Mouse (Mus musculus): ENCODE measurements around the gene Elof1. TPM values are rescaled to one million over a fixed set of nuclear protein-coding genes. Genes with fewer than 3 reads are reported as not detected.
"Not testable (repeated sequence)": the region's sequence is repeated elsewhere in the genome, so short reads cannot be mapped to it uniquely, and the experiment has no call there.

The Elof1 gene
- polyA plus RNA-seq, 1 experiment from 2014 or later = 165 TPM

DNA sequence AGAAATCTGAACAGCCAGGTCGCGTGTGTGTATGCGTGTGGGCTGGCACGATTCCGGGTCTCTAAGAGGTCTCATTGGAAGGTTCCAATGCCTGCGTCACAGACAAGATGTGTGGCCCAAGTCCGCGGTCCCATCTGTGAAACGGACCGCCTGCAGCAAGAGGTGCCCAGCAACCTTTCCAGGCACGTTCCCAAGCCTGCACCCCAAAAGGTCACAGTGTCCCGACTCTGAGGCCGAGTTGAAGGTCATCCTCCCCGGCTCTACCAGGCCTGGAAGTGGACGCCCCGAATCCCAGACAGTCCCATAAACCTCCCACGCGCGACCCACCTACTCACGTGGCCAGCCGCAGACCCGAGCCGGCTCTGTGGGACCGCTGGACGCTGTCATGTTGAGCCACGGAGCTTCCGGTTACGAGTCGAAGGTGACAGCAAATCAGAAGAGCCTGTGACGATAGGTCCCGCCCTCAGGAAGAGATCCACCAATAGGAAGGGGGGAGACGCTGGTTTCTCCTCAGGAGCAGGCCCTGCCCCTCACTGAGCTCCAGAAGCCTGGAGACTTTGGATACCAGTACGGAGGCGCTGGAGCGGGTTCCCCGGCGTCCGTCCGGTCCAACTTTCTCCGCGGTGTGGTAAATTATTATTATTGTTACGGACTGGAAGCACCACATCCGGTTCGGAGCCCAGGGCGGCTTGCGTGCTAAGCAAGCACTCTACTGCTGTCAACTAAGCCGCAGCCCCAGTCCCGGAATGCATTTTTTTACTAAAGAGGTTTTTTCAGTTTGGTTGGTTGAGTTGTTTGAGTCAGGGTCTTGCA lies 31.7 kb downstream of the Elof1 start, which contains the start of gene Ecsit:
TSS of gene Ecsit (minus strand) at position 417 of the 813 bp plus-strand sequence.
- peak within 1 kb of the TSS; percentile 67 for H3K4me3 ChIP-seq (replicated peaks)
- peaks cover 7% of the 10 kb centered on the region; the same call in 1 of the 2 replicates for H3K4me1 ChIP-seq
- H3K9me3 ChIP-seq = no peaks in the 10 kb centered on the region
- peak within 1 kb of the TSS; percentile 88 for H3K27ac ChIP-seq
- peak; percentile 99 for ATAC-seq (ENCODE audit: insufficient read depth, low FRiP score, low read depth)
- H3K36me3 ChIP-seq = 0 out of 2 replicates have a peak, but pooled peaks cover 4% of the 10 kb centered on the region
- H3K27me3 ChIP-seq (replicated peaks) = no peaks in the 10 kb centered on the region
- peak within 1 kb of the TSS; percentile 84 for H3K4me2 ChIP-seq
- peak within 1 kb of the TSS; percentile 58 for H3K9ac ChIP-seq
- under 1% methylated on average over 48 of the region's 48 CpGs for WGBS

DNA sequence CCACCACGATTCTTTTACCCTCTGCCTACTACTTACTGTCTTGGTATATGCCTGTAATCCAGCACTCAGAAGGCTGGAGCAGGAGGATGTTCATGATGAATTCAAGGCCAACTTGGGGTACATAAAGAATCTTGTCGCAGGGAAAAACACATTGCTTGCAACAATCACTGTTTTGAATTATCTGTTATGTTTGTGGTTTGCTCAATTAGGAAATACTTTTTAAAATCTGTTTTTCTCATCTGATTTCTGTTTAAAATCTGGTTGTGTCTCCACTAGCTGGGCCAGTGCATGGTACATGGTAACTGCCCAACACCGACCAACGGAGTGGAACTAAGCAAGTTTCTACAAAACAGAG lies 32.3 kb downstream of the Elof1 start:
- Histone ChIP-seq H3K27me3 (replicated peaks) (no peaks in the 10 kb centered on the region), H3K4me2 (peak overlapping the region; percentile 84), H3K4me1 (peaks cover 7% of the 10 kb centered on the region; the same call in 1 of the 2 replicates), H3K4me3 (replicated peaks) (peak overlapping the region; percentile 67), H3K36me3 (0 out of 2 replicates have a peak, but pooled peaks cover 4% of the 10 kb centered on the region), H3K9me3 (no peaks in the 10 kb centered on the region), H3K9ac (peak overlapping the region; percentile 58), H3K27ac (peak overlapping the region; percentile 31; the same call in 1 of the 2 replicates)
- no peak for ATAC-seq (ENCODE audit: insufficient read depth, low FRiP score, low read depth)
- 32% methylated on average over 4 of the region's 4 CpGs for WGBS

DNA sequence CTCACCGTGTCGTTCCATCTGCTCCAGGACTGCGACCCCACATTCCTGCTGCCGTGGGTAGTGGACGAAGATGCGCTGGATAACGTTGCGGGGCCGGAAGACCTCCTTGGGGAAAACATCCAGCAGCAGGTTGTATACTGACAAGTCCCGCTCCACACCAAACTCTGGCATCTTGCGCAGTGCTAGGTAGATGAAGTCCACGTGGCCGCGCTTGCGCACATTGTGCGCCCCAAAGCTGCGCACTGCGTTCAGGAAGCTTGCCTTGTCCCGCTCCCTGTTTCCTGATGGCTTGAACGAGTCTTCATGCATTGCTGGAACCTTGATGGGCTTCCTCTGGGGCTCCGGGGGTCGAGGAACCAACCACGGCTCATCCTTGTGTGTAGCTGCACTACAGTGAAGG lies 40.7 kb downstream of the Elof1 start:
- Histone ChIP-seq H3K27me3 (replicated peaks) (no peaks in the 10 kb centered on the region), H3K9ac (no peak overlapping the region), H3K27ac (no peak overlapping the region), H3K36me3 (peaks cover 4% of the 10 kb centered on the region; the same call in 1 of the 2 replicates), H3K4me1 (no peaks in the 10 kb centered on the region), H3K4me3 (replicated peaks) (no peak overlapping the region), H3K4me2 (no peak overlapping the region), H3K9me3 (no peaks in the 10 kb centered on the region)
- 90% methylated on average over 23 of the region's 23 CpGs for WGBS
- no peak for ATAC-seq (ENCODE audit: insufficient read depth, low FRiP score, low read depth)

DNA sequence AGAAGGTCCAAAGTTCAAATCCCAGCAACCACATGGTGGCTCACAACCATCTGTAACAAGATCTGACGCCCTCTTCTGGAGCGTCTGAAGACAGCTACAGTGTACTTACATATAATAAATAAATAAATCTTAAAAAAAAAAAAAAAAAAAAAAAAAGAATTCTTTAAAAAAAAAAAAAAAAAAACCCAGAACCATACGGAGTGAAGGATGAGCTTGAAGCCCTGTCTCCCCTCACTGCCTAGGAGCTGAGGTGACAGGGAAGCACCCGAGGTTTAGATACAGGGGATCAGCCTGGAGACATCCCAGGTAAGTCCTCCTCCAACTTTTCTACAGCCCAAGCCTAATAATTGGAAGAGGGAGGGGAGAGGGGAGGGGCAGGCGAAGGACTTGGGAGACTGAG lies 41.2 kb downstream of the Elof1 start:
- H3K9ac ChIP-seq; H3K4me2 ChIP-seq; H3K4me1 ChIP-seq; H3K36me3 ChIP-seq; H3K27ac ChIP-seq; ATAC-seq (ENCODE audit: insufficient read depth, low FRiP score, low read depth); H3K4me3 ChIP-seq (replicated peaks); H3K27me3 ChIP-seq (replicated peaks); H3K9me3 ChIP-seq: not testable (repeated sequence)
- 79% methylated on average over 5 of the region's 5 CpGs for WGBS

DNA sequence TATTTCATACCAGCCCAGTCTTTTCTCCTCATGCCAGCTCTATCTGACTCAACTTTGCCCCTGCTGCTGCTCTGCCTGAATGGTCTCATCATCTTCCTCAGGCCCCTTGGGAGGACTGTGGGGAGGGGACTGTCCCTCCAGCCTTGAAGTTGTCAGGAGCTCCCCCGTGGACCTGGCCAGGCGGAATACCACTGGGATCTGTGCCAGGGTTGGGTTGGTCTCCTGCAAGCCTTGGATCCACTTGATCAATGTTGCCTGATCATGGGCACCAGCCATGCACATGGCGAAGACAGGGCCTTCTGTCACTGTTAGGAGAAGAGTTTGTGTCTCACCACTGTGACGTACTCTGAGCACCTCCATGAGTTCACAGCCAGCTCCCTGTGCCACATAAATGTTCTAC lies 44.7 kb downstream of the Elof1 start:
- Histone ChIP-seq H3K4me1 (0 out of 2 replicates have a peak, but pooled peaks cover 5% of the 10 kb centered on the region), H3K4me3 (replicated peaks) (no peak overlapping the region), H3K9ac (no peak overlapping the region), H3K36me3 (peaks cover 7% of the 10 kb centered on the region; the same call in 1 of the 2 replicates), H3K9me3 (no peaks in the 10 kb centered on the region), H3K27ac (no peak overlapping the region), H3K27me3 (replicated peaks) (no peaks in the 10 kb centered on the region), H3K4me2 (no peak overlapping the region)
- no peak for ATAC-seq (ENCODE audit: insufficient read depth, low FRiP score, low read depth)
- 91% methylated on average over 4 of the region's 4 CpGs for WGBS

DNA sequence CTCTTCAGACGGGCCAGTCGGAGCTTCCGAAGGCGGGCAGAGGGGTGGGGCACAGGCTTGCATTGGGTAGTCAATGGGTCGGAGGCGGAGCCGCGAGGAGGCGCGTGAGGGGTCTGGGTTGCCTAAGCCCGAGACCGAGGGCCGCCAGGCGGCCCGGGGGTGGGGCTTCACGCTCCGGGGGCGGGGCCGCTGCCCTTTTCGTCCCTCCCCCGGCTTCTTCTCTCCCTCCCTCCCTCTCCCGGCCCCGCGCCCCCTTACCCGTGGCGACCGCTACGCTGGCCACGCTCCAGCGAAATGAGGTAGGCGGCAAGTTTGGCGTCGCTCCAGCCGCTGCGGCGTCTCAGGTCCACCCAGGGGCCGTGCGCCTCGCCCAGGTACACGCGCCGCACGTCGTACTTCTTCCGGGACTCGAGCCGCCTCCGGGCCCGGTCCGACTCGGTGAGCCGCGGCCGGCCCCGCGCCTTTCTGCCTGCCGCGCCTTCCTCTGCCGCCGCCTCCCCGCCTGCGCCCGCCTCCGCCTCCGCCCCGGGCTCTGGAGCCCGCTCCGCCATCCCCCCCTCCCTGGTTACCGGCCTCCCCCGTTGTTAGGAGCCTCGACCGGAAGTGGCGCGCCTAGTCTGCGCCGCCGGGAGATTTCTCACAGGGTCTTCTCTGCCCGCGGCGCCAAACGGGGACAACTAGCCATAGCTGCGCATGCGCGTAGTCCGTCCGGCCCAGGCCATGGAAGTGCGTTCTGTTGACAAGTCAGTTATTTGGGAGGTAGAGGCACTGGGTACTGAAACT lies 46.0 kb downstream of the Elof1 start, which contains the start of the genes Gm49318 and Zfp653:
TSS of gene Gm49318 (minus strand) at position 469 of the 783 bp plus-strand sequence.
TSS of gene Zfp653 (minus strand) at position 586 of the 783 bp plus-strand sequence.
- WGBS = under 1% methylated on average over 71 of the region's 87 CpGs

DNA sequence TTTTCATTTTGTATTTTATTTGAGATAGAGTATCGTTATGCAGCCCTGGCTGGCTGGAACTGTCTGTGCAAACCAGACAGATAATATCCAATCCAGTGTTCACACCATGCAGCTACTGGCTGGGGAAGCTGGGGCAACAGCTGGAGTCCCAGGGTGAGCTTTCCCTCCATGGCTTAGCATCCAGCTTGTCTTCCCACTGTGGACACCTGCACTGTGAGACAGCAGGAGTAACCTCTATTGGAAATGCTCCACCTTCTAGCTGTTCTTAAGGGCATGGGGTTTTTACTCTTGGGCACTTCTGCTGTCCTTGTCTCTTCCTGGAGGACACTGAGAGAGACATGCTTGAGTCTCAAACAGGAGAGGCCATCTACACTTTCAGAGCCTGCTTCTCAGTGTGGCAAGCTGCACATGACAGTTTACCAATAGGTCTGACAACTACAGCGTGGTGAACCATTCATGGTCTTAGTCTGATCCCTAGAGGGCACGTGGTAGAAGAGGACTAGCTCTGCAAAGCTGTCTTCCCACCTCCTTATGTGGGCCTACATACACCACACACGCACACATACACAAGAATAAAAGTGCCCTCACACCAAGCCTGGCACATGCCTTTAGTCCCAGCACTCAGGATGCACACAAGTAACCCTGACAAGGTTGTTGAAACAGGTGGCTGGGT lies 47.0 kb downstream of the Elof1 start:
- H3K36me3 ChIP-seq = peaks cover 14% of the 10 kb centered on the region
- no peak overlapping the region for H3K27ac ChIP-seq
- H3K4me3 ChIP-seq (replicated peaks) = peak overlapping the region; percentile 90
- no peaks in the 10 kb centered on the region for H3K27me3 ChIP-seq (replicated peaks)
- H3K4me2 ChIP-seq = peak overlapping the region; percentile 63
- 0 out of 2 replicates have a peak, but pooled peaks cover 5% of the 10 kb centered on the region for H3K4me1 ChIP-seq
- no peaks in the 10 kb centered on the region for H3K9me3 ChIP-seq
- ATAC-seq (ENCODE audit: insufficient read depth, low FRiP score, low read depth) = no peak
- WGBS = 60% methylated on average over 4 of the region's 4 CpGs
- H3K9ac ChIP-seq = 0 out of 2 replicates have a peak overlapping the region, but pooled peaks have one; percentile 11

More for the DNA sequence above, 46.0 kb downstream of the Elof1 start, which contains the start of the genes Gm49318 and Zfp653:
- Histone ChIP-seq H3K4me3 (replicated peaks) (peak within 1 kb of the TSS; percentile 90), H3K36me3 (peaks cover 7% of the 10 kb centered on the region; the same call in 1 of the 2 replicates), H3K27ac (peak within 1 kb of the TSS; percentile 99), H3K27me3 (replicated peaks) (no peaks in the 10 kb centered on the region), H3K4me1 (0 out of 2 replicates have a peak, but pooled peaks cover 5% of the 10 kb centered on the region), H3K9ac (peak within 1 kb of the TSS; percentile 83), H3K4me2 (peak within 1 kb of the TSS; percentile 63), H3K9me3 (no peaks in the 10 kb centered on the region)
- ATAC-seq (ENCODE audit: insufficient read depth, low FRiP score, low read depth) = peak; percentile 97

DNA sequence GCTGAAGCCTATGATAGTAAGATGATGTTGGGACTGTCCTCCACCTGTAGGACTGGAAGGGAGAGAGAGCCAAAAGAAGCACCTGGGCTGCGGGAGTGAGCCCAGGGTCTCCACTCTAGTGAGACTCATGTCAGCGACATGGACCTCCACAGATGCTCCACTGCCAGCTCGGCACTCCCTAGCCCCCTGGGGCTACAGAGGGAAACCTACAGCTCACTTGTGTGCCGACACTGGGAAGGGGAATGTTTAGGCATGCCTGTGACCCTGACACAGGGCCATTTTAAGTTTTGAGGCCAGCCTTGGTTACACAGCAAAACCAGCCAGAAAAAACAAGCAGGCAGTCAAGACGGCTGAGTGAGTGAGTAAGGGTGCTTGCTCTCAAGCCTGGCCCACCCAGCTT lies 49.8 kb downstream of the Elof1 start:
- ATAC-seq (ENCODE audit: insufficient read depth, low FRiP score, low read depth) = no peak
- Histone ChIP-seq H3K4me1 (0 out of 2 replicates have a peak, but pooled peaks cover 5% of the 10 kb centered on the region), H3K36me3 (peaks cover 27% of the 10 kb centered on the region), H3K27me3 (replicated peaks) (no peaks in the 10 kb centered on the region), H3K9ac (no peak overlapping the region), H3K9me3 (no peaks in the 10 kb centered on the region), H3K4me3 (replicated peaks) (no peak overlapping the region), H3K4me2 (no peak overlapping the region), H3K27ac (no peak overlapping the region)
- WGBS = 74% methylated on average over 5 of the region's 5 CpGs

DNA sequence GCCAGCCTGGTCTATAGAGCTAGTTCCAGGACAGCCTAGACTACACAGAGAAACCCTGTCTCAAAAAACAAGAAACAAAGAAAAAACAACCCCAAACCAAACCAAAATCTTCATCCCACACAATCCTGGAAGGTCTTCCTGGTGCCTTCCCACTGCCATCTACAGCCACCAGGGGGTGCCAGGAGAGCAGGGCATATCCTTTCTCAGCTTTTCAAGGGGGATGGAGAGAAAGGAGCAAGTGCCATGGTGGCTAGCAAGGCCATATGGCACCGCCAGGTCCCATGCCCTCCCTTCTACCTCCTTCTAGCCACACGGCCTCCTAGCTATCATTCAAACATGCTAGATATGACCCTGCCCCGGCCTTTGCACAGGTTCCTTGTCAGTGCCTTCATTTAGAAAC lies 50.5 kb downstream of the Elof1 start:
- 69% methylated on average over 3 of the region's 3 CpGs for WGBS
- no peak overlapping the region for H3K4me2 ChIP-seq
- no peak overlapping the region for H3K9ac ChIP-seq
- ATAC-seq (ENCODE audit: insufficient read depth, low FRiP score, low read depth) = no peak
- 0 out of 2 replicates have a peak, but pooled peaks cover 5% of the 10 kb centered on the region for H3K4me1 ChIP-seq
- no peak overlapping the region for H3K27ac ChIP-seq
- H3K36me3 ChIP-seq = peaks cover 33% of the 10 kb centered on the region
- H3K27me3 ChIP-seq (replicated peaks) = no peaks in the 10 kb centered on the region
- H3K4me3 ChIP-seq (replicated peaks) = no peak overlapping the region
- no peaks in the 10 kb centered on the region for H3K9me3 ChIP-seq

DNA sequence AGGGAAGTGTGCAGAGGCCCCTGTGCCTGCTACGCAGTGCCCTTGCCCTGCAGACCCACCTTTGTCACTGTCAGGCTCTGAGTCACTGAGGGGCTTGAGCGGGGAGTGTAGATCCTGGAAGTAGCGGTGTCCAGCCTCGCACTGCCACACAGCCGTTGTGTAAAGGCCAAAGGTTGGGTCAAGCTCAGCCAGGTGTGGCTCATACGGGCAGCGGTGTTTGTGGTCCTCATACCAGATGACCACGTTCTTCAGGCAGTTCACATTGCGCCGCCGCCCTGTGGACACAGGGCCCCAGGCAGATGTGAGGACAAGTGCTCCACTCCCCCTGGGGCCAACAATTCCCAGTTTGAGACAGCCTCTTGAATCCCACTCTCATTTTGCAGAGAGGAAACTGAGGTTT lies 51.3 kb downstream of the Elof1 start:
- H3K9me3 ChIP-seq = no peaks in the 10 kb centered on the region
- no peak overlapping the region for H3K4me2 ChIP-seq
- no peak overlapping the region for H3K9ac ChIP-seq
- 0 out of 2 replicates have a peak, but pooled peaks cover 5% of the 10 kb centered on the region for H3K4me1 ChIP-seq
- H3K4me3 ChIP-seq (replicated peaks) = no peak overlapping the region
- no peak for ATAC-seq (ENCODE audit: insufficient read depth, low FRiP score, low read depth)
- H3K36me3 ChIP-seq = peaks cover 39% of the 10 kb centered on the region
- no peak overlapping the region for H3K27ac ChIP-seq
- WGBS = 92% methylated on average over 11 of the region's 11 CpGs
- H3K27me3 ChIP-seq (replicated peaks) = no peaks in the 10 kb centered on the region

DNA sequence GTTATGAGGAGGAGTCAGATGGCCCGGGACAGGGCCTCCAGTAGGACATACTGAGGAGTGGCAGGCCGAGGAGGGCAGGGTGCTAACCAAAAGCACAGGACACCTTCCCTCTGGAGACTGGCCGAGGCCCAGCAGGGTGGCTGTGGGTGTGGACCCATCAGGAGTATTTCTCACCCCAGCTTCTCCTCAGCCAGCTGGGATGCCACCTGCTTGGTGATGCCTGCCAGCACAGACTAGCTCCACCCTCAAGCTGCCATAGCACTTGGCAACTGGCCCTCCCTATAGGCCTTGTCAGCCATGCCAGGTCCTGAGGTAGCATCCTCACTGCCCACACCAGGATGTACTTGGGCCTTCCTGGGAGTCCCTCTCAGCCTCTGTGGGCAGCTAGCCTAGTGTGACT lies 52.6 kb downstream of the Elof1 start:
- Histone ChIP-seq H3K4me2 (no peak overlapping the region), H3K9me3 (no peaks in the 10 kb centered on the region), H3K4me1 (no peaks in the 10 kb centered on the region), H3K4me3 (replicated peaks) (no peak overlapping the region), H3K27me3 (replicated peaks) (no peaks in the 10 kb centered on the region), H3K36me3 (peaks cover 45% of the 10 kb centered on the region), H3K27ac (no peak overlapping the region), H3K9ac (no peak overlapping the region)
- ATAC-seq (ENCODE audit: insufficient read depth, low FRiP score, low read depth) = no peak
- WGBS = 93% methylated on average over 3 of the region's 3 CpGs

Measured in stomach, embryonic 15.5 days (tissue).